Mouse (Mus musculus) left cerebral cortex, adult 8-10 months (tissue): ENCODE data around the gene Gm14137. TPM values are rescaled to one million over a fixed set of nuclear protein-coding genes. Genes with fewer than 3 reads are reported as not detected.

Experiments
- DNase-seq, 2 experiments: peaks; one replicate each; pipeline ENCODE4 v3.0.0; 2022; ENCODE audit warnings: low spot score in 2 of 2
- total RNA-seq, 4 experiments: library from RNA; stranded (reverse); gene quantifications; 2 replicates each; pipeline ENCODE4 v1.2.4; 2022

Gm14137 gene
- under 1 TPM in 1 of 4 experiments, not detected in 3; 0.16 TPM for total RNA-seq

- DNase-seq, result no peak
These were observed at the start of gene Gm14137 for GRCm38 (mm10) chr2:119173991-119174651. Gene Gm14137 (plus strand): TSS chr2:119174509.

- no peak for DNase-seq
These were observed 37.9 kb upstream of the Gm14137 start for GRCm38 (mm10) chr2:119136346-119136898.

GRCm38 (mm10) chr2:119145199-119145598, 29.1 kb upstream of the Gm14137 start:
- DNase-seq, result no peak

GRCm38 (mm10) chr2:119146435-119146834, 27.9 kb upstream of the Gm14137 start:
- DNase-seq, result no peak

GRCm38 (mm10) chr2:119147160-119147678, 27.1 kb upstream of the Gm14137 start:
- DNase-seq, result no peak

GRCm38 (mm10) chr2:119147775-119148174, 26.5 kb upstream of the Gm14137 start:
- peak in 1 of 2 experiments; percentile 36 for DNase-seq

- no peak for DNase-seq
These were observed 22.1 kb upstream of the Gm14137 start for GRCm38 (mm10) chr2:119152255-119152654.

- no peak for DNase-seq
These were observed 19.6 kb upstream of the Gm14137 start for GRCm38 (mm10) chr2:119154683-119155082.

- no peak for DNase-seq
These were observed 18.9 kb upstream of the Gm14137 start for GRCm38 (mm10) chr2:119155388-119155787.

GRCm38 (mm10) chr2:119156081-119156680, 18.1 kb upstream of the Gm14137 start:
- DNase-seq, result no peak

- DNase-seq, result peak; percentile 93 to 94
These were observed 17.4 kb upstream of the Gm14137 start, which contains the start of gene Rmdn3 for GRCm38 (mm10) chr2:119156681-119157572. Gene Rmdn3 (minus strand): TSS chr2:119157034.

- no peak for DNase-seq
These were observed 16.5 kb upstream of the Gm14137 start for GRCm38 (mm10) chr2:119157836-119158235.

- no peak for DNase-seq
These were observed 13.1 kb upstream of the Gm14137 start for GRCm38 (mm10) chr2:119161247-119161646.

- no peak for DNase-seq
These were observed 11.2 kb upstream of the Gm14137 start for GRCm38 (mm10) chr2:119163135-119163534.

GRCm38 (mm10) chr2:119163999-119164398, 10.3 kb upstream of the Gm14137 start:
- DNase-seq, result no peak

- DNase-seq, result no peak
These were observed 8.9 kb upstream of the Gm14137 start for GRCm38 (mm10) chr2:119165401-119165800.

- DNase-seq, result no peak
These were observed 7.1 kb upstream of the Gm14137 start, which contains the start of gene Gchfr for GRCm38 (mm10) chr2:119166901-119167865. Gene Gchfr (plus strand): TSS chr2:119167773.

GRCm38 (mm10) chr2:119167866-119168256, 6.4 kb upstream of the Gm14137 start:
- no peak for DNase-seq

- DNase-seq, result no peak
These were observed 4.0 kb upstream of the Gm14137 start for GRCm38 (mm10) chr2:119170282-119170681.

GRCm38 (mm10) chr2:119171574-119171973, 2.7 kb upstream of the Gm14137 start:
- DNase-seq, result no peak
